Mouse (Mus musculus): ENCODE measurements around the gene Hspg2.

Hspg2 gene

DNA sequence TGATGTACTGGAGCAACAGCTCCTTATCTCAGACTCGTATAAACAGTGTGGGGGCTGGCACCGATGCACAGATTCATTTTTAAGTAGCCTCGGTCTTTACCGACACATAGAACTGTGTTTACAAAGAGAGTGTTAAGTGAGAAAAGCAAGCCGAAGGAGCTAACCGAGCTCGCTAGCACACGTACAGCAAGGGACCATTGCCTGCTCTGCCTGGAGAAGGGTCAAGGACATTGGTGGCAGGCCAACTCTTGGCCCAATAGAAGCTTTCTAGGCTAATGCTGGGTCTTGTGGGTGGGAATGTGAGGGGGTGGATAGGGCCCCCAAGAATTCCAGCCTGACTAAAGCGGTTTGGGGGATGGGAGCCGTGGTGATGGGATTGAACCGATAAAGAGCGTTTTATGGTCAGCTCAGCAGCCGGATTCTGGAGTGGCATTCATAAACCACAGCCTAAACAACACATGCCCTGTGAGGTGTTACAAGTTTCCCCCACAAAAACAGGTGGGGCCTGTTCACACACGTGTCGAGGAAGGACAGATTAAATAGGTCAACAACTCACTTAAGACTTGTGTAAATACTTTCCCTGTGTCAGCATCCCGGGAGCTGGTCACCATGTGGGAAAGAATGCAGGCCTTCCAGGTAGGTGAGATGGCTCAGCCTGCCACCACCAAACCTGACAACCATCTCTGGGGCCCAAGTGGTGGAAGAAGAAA lies 6.4 kb upstream of the Hspg2 start:
- DNase-seq = no peak

DNA sequence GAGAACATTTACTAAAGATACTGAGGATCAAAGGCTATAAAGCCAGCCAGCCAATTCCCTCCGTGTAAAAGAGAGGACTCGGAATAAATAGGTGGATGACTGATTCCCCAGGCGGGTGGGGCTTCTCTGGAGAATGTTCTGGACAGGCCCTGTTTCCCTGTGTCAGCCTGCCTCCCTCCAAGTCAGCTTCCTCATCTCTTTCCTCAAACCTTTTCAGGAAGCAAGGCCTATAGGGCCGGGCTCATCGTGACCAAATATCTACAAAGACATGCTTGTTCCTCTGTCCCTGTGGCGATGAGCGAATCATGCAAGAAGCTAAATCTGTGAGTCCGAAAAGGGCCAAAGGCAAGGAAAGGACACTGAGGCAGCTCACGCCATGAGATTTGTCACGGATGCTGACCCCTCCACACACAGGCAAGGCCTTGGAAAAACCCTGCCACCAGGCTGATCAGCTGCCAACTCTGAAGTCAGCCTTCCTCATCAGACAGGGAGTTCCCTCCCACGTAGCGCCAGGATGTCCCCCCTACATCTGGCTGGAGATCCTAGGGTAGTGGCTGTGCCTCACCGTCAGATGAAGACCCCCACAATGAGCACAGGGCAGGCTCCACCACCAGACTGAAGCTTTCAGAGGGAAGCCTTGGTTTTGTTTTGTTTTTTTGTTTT lies 3.3 kb upstream of the Hspg2 start:
- DNase-seq = peak in 1 of 2 experiments; percentile 47

DNA sequence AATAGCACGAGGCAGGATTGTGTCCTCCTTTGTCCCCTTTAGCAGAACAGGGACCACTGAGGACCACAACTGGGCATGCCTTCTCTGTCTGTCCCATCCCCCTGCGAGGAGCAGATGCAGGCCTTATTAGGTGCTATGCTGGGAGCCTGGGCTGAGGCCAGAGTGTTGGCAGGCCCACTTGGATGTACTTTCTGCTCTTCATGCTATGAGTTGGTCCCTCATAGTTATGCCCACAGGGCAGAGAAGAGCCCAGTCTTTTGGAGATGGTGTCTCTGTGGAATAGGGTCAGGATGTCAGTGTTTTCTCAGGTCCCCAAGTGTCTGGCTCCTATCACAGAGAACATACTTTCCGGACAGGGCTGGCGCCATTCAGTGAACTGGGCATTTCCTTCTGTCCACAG lies 1.6 kb upstream of the Hspg2 start:
- DNase-seq = no peak

DNA sequence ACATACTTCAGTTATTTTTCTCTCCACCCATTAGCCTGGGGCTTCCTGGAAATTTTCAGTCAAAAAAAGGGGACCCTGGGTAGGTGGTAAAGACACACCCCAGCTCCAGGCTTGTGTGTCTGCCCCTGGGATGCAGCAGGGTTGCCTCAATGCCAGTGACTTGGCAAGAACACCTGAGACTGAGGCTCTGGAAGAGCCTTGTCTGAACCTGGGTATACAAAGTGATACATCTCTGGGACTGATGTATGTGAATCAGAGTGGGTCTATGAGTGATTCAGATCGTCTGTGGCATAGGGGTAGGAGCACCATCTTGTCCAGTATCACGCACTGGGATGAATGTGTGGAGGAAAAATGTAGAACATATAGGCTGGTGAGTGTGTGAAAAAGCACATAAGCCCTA lies 1.0 kb upstream of the Hspg2 start:
- no peak for DNase-seq

DNA sequence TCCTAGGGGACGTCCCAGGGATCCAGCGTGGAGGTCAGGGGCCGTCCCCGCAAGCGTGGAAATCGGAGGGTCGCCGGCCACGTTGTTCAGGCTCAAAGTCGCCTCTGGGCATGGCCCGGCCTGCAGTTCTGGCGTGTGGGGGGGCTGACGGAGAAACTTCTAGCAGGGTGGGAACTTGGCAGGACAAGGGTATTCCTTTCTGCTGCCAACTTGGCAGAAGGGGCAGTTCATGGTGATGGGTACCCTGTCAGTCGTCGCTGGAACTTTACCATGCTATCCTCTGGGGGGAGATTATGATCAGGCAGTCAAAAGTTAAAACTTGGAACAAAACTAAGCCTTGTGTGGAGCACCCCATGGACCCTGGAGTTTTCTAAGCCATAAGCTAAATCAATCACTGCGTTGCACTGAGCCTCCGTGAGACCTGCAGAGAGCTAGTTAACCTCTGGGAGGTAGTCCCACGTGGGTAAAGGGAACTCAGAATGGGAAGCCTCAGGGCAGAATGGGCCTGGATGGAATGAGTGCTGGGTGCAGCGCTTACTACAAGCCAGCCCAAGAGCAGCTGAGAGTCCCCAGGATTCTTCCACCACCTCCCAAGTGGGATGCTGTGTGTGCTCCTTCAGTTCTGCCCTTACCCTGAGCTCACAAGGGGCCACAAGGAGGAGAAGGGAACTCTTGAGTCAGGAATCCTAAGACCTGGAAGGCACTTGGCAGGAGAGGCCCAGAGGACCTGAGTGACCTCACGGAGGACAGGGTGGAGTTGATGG lies 694 bp downstream of the Hspg2 start:
- DNase-seq = no peak

DNA sequence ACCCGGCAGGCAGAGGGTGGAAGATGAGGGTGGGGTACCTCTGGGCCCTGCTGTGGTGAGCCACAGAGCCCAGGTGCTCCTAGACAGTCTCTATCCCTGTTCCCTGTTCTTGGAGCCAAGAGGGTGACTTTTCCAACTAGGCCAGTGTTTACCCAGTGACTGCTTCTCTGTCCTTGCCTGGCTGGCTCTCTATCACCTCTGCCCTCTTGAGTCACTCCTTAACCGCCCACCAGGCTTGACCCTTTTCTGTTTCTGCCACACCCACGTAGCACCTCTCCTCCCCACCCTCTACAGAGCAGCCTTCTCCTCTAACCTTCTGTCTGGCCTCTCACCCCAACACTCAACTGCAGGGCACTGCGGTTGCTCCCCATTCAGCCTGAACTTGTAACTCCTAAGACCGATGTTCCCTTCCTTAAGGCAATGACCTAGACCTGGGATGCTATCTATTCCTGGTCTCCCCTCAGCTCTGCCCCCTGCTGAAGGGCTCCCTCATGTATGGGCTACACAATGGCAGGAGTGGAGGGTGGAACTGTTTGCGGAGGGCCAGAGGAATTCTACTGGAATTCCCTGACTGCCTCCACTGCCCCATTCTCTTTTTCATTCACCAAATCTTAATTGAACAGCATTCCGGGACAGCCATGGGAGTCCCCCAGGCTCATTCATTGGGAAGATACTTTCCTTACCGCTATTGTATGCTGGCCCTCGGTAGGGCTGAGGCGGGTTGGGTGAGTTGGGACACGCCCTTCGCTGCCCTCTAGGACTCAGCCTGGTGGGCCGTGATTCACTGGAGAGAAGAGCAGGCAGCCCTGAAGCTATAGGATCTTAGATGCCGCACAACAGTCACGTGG lies 1.5 kb downstream of the Hspg2 start:
- no peak for DNase-seq

DNA sequence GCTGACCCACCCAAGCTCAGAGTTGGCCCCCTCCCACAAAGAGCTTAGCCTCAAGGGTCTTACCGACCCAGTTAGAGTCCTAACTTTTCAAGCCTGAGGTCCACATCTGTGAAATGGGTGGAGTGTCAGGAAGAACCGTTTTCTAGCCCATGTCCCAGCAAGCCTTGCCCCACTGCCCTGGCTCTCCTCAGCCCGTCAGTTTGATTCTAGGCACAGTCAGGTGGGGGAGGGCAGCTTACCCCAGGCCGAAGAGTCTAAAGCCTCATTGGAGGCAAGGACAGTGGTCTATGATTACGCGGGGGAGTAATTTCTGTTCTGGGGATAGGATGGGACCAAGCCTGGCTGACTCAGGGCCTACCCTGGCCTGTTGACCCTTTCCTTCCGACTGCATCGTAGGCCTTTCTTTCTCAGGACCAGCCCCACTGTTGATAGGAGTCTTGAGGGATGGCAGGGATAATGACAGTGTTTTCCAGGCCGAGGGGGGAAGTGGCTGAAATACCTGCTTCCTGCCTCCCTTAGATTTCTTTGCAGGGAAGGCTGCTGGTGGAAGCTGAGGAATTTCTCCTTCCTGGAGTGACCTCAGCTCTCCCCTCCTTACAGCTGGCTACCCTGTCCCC lies 2.2 kb downstream of the Hspg2 start:
- DNase-seq = no peak

DNA sequence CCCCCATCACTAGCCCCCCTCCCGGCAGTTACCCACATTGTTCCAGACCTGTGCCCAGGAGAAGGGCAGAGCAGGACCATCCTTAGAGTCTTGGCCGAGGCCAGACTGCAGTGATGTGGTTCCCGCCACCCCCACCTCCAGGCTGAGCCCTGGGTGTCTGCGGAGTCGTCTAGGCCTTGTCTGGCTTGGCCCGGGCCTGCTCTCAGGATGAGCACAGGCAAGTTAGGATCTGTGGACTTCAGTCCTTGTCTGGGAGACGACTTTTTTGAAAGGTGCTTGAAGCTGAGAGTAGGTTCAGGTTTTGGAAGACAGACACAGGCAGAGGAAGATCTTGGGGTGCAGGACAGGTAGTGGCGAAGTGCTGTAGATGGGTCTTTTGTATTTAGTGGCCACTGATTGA lies 2.8 kb downstream of the Hspg2 start:
- DNase-seq = no peak

DNA sequence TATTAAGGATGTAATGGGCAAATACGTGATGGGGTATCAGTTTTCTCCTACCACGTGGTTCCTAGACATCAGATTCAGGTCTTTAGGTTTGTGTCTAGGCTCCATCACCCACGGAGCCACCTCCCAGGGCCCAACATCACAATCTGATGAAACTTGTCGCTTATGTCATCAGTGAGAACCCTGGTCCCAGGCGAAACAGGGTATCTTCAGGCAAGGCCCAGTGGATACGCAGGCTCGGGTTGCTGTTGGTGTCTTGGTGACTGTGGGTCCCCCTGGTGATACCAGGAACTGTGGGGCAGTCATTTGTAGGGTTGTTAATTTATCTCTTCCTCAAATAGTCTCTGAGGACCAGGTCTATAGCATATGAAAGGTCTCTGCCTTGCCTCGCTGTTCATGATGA lies 4.7 kb downstream of the Hspg2 start:
- DNase-seq = no peak

DNA sequence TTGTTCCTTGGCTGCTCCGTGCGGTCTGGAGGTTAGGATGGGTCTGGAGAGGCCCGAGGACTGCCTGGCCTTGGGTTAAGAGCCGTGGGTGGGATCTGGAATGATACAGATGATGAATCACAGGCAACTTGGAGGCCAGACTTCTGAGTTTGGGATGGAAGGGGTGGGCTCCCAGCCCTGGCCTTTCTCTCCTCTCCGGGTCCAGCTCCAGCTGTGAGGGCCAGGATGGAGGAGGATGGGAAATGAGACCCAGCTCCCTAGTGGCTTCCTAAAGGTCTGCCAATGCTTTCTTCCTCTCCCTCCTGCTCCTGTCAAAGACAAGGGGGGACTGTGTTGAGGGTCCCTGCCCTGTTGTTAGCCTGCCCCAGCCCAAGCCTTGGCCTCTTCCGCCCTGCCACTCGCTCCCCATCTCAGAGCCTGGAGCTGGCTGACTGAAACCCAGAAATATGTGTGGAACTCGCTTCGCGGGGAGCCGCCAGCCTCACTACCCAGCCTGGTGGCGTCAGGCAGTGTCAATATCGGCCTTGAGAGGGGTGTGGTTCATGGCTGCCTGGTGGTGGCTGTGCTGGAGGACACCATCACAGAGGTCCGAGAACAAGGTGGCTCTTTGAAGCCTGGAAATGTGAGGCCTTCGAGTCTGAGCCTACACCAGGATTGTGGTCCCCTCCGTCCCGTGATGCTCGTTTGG lies 5.3 kb downstream of the Hspg2 start:
- no peak for DNase-seq

DNA sequence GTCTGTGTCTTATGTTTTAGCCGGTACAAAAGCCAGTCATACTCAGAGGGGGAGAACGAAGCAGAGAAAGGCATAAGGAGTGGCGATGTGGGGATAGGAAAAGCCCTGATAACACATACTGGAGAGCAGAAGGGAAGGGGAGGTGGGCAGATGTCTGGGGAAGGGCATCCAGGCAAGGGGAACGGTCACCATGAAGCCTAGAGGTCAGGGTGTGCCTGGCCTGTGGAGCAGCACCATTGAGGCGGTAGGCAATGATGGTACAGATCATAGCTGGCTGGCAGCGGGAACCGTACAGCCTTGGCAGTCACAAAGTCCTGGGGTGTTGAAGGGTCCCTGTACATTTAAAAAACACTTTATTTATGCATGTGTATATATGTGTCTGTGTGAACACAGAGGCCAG lies 6.1 kb downstream of the Hspg2 start:
- DNase-seq = no peak

DNA sequence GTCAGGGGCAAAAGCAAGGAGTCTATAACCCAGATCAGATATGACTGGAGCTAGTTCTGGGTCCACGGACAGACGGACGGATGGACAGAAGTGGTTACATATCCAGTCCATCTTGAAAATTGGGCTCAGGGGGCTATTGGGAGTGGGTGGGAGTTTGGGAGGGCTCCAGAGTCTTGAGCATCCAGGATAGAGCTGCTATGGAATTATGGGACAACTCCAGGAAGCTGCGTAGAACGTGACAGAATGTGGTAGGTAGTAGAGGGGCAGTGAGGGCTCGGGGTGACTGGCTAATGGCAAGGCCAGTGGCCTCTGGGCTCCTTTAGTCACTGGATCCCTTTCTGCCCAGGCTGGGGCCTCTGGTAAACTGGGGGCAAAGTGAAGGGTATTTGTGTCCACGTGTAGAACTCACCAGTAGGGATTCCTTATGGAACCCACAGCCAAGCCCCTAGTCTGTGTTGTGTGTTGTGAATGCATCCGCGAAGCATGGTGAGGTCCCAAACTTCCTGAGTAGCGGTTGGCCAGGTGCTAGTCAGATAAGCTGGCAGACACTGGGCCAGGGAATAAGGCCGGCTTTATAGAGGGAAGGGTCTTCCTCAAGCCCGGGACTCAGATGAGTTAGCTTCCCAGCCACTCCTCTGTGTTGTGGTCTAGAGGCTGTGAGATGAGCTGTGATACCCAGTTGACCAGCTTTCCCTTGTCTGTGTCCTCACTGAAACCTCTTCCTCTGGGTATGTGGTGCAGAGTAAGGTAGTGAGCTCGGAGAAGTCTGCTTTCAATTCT lies 6.9 kb downstream of the Hspg2 start:
- no peak for DNase-seq

DNA sequence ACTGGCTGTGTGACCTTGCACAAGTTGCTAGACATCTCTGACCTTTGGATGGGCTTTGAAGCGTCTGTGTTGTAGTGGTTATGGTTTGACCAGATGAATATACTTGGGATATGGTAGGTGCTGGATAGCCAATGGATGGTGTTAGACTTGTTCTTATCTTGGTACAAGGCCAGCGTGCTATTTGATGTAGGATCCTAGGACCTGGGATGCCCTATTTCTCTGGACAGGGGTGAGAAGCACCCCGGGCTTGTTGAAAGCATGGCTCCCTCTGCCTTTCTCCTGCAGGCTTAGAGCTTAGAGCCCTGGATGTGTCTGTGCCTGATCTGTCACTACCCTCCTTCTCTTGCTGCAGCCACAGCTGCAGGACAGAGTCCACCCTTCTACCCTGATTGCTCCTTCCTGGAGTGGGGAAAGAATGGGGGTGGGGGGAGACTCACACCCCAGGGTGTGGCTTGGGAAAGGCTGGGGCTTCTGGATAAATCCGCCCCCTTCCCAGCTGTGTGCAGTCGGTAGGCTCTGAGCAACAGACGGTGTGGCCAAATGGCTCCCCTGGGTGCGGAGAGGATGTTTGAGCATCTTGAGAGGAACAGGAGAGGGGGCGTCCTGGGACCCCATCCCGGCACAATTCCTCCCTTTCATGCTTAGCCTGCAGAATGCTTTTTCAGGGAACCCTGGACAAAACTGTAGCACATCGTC lies 7.6 kb downstream of the Hspg2 start:
- no peak for DNase-seq

DNA sequence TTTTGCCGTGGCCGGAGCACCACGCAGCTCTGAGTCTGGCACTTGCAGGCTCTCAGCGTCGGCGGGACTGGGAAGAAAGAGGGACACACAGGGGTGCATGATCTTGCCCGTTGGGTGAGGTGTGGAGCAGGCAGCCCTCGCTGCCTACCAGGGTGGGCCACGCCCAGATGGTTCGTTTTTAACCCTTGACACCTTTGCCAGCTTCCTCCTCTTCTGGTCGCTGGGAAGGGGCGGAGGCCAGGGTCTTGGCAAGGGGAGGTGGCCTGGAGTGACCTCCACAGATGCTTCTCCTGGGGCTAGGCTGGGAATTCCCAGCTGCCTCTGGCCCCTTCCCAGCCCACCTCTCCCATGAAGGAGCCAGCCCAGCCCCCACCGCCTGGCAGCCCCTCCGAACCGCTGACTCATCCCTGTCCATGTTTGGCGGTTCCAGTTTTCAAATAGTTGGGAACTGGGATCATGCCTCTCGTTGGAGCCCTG lies 8.2 kb downstream of the Hspg2 start:
- no peak for DNase-seq

DNA sequence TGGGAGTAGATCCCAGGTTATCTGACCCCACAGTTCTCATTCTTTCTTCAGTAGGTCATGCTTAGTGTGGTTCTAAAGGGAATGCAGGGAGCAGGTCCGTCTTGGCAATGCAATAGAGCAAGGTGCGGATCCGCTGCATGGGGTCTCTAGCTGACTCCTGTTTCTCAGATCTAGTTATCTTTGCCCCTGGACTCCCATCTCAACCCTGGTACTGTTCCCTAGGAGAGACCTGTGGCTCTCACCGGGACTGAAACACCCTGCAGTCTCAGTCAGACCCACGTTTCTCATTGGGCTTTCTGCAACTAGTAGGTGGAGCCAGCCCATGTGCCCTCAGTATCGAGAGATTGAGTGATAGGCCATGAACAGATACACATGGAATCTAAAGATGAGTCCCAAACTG lies 9.0 kb downstream of the Hspg2 start:
- DNase-seq = no peak

DNA sequence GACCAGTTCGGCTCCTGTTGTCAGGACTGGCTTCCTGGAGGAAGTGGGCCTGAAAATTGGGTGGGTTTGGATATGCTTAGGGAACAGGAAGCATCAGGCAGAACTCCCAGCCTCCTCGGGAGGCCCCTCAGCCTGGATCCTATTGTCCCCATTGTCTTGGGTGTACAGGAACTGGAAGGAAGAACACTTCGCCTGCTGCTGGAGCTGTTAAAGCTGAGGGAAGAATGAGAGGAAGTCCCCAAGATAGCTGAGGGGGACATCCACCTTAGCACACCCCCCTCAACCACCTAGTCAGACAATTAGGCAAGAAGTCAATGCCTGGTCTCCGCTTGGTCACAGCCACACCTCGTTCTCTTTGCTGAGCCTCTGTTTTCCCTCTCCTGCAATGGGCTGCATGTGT lies 9.7 kb downstream of the Hspg2 start:
- DNase-seq = no peak

DNA sequence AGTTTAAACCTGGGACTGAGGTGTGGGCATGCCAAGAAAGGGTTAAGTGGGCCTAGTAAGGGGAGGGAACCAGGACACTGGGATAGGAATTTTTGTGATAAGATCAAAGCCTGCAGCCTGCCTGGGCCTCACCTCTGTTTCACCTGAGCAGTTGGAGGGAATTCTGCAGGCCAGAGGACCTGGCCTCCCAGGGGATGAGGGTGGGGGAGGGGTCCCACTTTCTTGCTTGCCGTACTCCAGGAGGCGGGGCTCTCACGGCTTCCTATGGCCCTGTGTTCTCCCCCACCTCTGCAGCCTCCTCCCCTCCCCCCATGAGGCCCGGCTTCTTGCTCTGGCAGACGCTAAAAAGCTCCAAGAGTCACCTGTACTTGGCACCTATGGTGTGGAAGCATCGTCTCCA lies 11.2 kb downstream of the Hspg2 start:
- DNase-seq = peak; percentile 58 to 62

DNA sequence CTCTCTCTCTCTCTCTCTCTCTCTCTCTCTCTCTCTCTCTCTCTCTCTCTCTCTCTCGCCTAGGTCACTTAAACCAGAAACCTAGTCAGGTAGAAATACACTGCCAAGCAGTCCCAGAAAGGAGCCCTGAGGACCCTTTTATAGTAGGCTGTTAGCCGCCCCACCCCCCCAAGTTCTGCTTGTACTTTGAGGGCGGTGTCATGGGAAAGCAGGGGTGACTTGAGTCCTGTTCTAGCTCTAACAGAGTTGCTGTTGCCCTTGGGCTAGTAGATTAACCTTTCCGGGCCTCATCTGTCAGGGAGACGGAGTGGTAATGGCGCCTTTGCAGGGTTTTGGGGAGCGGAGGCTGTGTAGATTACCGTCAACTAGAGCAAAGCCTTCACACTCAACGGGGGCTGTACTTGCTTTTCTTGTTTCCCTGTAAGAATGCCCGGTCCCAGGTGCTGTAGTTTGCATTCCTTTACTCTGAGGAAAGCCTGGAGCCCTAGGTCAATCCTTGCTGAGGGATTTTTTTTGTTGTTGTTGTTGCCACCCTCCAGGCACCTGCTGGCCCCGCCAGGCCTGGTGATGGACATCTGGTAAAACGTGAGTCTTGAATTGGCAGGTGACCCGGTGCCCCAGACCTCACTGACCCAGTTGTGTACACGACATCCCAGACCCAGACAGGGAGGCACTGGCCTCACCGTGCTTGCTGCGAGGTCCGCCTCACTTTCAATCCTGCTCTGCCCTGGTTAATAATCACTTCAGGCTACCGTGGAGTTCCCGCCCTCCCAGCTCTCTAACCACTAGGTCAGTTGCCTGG lies 11.8 kb downstream of the Hspg2 start:
- peak; percentile 81 to 82 for DNase-seq

DNA sequence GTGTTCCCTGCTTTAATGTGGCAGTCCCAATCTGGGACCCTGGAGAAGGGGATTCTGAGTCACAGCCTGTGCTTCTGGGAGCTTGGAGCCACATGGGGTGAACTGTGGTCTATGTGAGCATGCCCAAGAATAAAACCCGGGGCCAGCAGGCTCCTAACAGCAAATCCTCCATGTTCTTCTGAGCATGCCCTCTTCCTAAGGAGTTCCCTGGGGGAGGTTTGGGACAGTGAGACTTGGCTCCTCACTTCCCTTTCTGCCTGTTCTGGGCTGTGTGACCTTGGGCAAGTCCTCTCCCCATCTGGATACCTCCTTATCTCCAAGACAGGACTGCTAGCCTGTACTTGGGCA lies 12.4 kb downstream of the Hspg2 start:
- no peak for DNase-seq
